Mouse (Mus musculus) 3134 (cell line): Measurements from ENCODE around the gene Hhipl1.

Experiments
- DNase-seq: peaks from one replicate; pipeline ENCODE4 v3.0.0-alpha.2; 2011; ENCODE audit warnings: low spot score; ENCODE audit not compliant: insufficient read length; ENCODE audit errors: extremely low read depth

The Hhipl1 gene

GRCm38 (mm10) chr12:108354284-108354683 lies 48.2 kb downstream of the Hhipl1 start:
- no peak for DNase-seq

- no peak for DNase-seq
Observed at GRCm38 (mm10) chr12:108355271-108355670, 49.2 kb downstream of the Hhipl1 start.

- no peak for DNase-seq
Observed at GRCm38 (mm10) chr12:108355986-108356385, 49.9 kb downstream of the Hhipl1 start.

GRCm38 (mm10) chr12:108363796-108364195 lies 57.7 kb downstream of the Hhipl1 start:
- peak; percentile 65 for DNase-seq

GRCm38 (mm10) chr12:108365340-108365739 lies 59.3 kb downstream of the Hhipl1 start:
- DNase-seq: peak; percentile 53

GRCm38 (mm10) chr12:108365868-108366267 lies 59.8 kb downstream of the Hhipl1 start:
- no peak for DNase-seq

GRCm38 (mm10) chr12:108367909-108368308 lies 61.8 kb downstream of the Hhipl1 start:
- no peak for DNase-seq

GRCm38 (mm10) chr12:108368921-108369320 lies 62.9 kb downstream of the Hhipl1 start:
- DNase-seq: no peak

GRCm38 (mm10) chr12:108370596-108371428 lies 64.7 kb downstream of the Hhipl1 start, which contains the start of gene Eml1:
Gene Eml1 (plus strand): TSS chr12:108370957.
- peak; percentile 39 for DNase-seq

- no peak for DNase-seq
Observed at GRCm38 (mm10) chr12:108371429-108371765, 65.3 kb downstream of the Hhipl1 start.

GRCm38 (mm10) chr12:108372241-108372640 lies 66.2 kb downstream of the Hhipl1 start:
- DNase-seq: no peak

GRCm38 (mm10) chr12:108373611-108374010 lies 67.5 kb downstream of the Hhipl1 start:
- DNase-seq: no peak

GRCm38 (mm10) chr12:108374689-108375088 lies 68.6 kb downstream of the Hhipl1 start:
- DNase-seq: no peak

GRCm38 (mm10) chr12:108378379-108379133 lies 72.5 kb downstream of the Hhipl1 start:
- no peak for DNase-seq
